Mouse (Mus musculus) embryo, embryonic 10 days (tissue): Measurements from ENCODE around the gene Ntm.
A peak's percentile ranks its signal among the peaks of the same experiment; 100 is the strongest.

Experiments
- DNase-seq: peaks from one replicate; pipeline ENCODE4 v3.0.0-alpha.2; 2015; ENCODE audit warnings: low spot score

Gene Ntm

DNA sequence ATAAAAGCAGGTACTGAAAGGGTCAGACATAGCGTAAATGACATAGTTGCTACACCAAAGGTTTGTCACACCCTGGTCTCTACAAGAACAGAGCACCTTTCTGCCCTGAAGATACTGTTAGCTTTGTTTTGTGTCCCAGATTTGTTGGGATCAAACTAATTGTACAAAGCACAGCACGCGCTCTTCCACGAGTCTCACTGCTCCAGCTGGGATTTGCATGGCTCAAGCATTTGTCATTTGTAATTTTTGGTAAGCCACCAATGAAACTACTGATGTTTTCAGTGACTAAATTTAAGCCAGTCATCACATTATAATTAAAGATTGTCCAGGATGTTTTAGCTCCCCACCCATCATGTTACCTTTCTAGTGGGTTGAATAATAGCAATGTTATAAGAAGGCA lies 735.2 kb downstream of the Ntm start:
- DNase-seq = no peak

DNA sequence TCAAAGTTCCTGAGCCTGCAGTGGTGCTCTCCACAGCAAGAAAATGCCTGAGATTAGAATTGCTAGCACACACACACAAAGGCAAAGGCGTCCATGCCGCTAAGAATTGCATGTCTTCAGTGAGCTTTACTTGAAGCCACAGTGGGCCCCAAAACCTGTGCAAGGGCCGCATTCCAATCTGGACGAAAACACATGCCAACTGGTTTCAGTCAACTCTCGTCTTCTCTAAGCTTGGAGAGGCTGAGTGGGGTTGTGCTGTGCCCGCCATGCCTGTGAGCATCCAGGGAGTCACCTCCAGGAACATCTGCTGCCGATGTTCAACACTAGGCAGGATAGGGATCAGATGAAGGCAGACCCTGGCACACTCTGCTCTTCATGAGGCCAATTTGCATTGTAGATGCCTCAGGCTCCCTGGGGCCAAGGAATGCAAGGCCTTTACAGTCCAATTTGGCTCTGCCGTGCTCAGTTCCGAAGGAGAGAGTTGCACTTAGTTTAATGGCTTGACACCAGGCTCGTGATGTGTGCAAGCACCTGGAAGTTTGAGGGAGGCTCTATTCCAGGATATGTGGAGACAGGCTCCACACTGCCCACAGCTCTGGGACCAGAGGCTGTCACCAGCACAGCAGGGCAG lies 739.9 kb downstream of the Ntm start:
- DNase-seq = no peak

DNA sequence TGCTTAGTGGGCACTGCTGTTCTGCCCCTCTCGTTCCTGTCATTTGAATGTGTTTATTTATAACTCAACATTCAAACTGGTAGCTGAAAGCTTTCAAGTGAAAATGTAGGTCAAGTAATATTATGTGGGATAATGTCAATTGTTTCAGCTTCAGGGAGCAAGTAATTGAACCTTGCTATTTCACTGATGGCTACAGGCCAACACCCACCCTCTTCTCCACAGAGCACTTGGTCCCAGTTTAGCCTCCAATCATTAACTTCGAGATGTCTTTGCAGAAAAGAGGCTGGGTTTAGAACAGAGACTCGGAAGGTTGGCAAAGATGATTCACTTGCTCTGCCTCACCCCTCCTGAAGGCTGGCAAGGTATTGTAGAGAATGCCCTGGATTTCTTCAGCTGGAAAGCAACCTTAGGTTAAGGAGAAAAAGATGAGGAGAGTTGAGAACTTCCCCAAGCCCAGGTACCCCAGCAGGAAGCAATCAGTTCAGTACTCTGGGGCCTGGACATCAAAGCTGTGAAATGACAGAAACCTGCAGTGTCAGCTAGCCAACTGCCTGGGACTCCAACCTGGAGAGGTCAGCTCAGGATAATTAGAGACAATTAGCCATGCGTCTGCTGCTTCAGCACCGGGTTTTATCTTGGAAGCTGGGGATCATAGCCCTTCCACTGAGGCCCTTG lies 741.9 kb downstream of the Ntm start:
- peak; percentile 13 for DNase-seq

DNA sequence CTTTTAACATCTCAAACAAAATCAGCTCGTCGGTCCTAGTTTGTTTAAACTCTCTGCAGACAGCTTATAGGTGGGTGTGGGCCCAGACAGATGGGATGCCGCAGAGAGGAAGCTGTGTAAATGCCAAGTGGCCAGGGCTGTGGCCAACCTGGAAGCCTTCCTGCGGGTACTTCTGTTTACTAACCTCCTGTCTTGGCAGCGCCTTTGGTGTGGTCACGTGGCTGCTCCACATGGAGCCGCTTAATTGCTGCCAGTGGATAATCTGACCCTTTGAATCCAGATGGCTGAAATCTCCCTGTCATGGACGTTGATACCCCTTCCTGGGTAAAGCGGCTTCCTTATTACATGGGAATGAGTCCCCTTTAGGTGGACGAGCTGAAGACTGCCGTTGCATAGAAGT lies 742.4 kb downstream of the Ntm start:
- DNase-seq = no peak

DNA sequence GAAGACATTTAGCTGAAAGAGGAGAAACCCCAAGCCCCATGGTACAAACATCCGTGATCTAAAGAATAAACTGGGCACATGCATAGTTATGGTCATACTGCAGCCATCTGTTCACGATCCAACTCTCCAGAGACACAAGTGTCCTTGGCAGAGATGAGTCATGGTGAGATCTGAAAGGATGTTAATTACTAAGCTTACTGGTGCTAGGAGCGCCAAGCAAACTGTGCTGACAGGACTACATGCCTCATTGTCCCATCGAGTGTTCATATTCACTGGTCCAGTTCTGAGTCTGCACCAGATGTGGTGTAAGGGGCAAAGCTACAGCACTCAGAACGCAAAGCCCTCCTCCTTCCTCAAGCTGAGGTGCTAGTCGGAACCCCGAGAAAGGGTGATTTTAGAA lies 745.0 kb downstream of the Ntm start:
- DNase-seq = no peak

DNA sequence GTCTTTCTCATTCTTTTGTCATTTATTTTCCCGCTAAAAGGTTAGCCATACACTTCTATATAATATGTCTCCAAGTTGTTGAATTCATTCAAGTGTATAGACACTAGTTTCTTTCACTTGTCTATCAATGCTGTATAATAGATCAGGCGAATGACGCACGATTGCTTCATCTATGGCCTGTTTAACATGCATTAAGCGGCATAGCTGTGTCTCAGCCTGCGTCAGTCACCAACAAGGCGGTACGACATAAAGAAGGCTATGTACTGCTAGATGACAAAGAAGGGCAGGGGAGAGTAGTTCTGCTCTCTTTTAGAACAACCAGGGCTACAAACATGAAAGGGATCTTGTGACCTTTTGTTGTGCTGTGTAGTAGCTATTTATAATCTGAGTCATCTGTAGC lies 746.4 kb downstream of the Ntm start:
- DNase-seq = no peak

DNA sequence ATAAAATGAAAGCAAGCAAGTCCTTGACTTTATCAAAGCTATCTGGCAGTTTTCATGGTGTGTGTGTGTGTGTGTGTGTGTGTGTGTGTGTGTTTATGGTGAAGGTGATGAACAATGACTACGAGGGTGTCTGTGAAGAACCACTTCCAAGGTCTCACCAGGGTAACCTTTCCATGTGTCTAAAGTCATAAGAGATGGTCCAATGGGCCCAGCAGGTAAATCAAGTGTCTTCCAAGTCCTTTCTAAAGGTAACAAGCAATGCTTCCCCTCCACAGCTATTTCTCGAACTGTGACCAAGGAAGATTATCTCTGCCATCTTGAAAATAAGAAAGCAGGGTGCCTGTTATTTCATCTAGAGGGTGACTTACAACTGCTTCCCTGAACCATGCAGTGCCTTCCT lies 747.1 kb downstream of the Ntm start:
- no peak for DNase-seq

DNA sequence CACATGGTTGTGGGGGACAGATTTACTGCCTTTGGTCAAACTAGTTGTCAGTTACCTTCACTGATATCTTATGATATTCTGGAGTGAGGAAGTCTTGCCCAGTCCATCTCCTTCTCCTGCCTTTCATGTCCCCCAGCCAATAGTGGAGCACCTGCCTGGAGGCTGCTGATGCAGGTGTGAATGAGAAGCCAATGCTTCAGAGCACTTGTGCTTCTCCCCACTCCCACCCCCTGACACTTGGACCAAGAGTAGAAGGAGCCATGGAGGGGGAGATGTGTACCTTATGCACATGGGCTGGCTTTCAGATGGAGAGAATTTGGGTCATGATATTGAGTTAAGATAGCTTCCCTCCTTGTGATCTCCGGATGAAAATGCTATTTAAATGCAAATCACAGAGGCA lies 747.7 kb downstream of the Ntm start:
- DNase-seq = no peak

DNA sequence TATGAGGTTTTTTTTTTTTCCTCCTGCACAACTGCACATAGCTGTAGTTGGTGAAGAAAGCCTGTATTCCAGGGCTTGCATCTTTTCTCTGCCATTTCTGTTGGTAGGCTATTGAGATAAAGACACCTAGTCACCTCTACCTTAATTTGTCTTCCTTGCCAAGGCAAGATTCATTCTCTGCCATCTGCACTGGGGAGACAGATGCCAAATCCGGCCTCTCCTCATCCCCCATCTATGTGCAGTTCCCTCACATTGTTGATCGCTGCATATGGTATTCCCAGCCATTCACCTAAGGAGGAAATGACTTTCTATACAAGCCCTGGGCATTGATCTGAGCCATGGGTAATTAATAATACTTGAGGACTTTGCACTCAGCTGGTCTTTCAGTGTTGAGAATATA lies 753.7 kb downstream of the Ntm start:
- no peak for DNase-seq

DNA sequence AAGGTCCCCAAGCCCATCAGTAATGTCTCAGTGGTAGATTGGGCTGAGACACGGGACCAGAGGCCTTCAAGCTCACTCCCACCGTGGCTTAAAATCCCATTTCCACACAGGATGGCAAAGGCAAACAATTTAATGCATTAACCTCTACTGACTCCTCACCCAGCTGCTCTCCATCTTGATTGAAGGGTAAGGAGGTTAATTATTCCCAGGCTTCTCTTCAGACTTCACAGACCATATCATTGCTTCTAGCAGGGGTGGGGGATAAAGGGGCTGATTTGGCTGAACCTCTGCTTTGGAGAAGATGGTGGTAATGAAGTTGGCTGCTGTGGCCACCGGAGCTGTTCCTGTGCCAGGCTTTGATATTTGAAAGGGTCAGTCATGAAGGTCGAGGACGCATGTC lies 754.8 kb downstream of the Ntm start:
- no peak for DNase-seq

DNA sequence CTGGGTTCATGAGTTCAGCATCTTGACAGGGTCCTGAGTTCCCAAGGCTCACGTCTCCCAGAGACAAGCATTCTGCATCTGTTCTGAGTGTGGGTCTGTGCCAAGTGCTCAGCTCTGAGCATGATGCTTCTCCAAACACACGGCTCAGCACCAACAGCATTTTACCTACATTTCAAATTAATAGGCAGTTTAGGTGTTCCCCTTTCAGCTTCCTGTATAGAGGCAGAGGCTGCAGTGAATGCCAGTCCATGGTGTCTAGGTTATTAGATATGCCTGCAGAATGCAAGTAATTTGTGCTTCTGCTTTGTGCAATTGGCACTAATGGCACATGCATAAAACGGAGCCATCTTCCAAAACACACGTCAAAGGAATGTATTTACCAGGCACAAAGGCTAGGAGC lies 757.3 kb downstream of the Ntm start:
- no peak for DNase-seq

DNA sequence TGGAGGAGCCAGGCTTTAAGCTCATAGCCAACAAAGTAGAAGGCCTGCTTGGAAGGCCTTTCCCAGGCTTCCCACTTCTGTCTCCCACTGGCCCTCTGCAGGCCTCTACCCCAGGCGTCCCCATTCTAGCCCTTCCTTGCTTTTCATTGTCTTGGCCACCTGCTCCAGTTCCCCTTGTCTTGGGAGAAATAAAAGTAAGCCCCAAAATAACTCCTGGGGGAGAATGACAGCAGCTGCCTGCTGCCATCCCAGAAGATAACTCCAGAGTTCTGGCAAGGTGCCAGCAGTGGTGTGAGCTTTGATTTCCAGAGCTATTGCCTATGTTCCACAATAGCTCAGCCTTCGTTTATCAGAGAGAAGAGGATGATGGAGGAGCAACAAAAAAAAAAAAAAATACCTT lies 760.7 kb downstream of the Ntm start:
- DNase-seq = no peak

DNA sequence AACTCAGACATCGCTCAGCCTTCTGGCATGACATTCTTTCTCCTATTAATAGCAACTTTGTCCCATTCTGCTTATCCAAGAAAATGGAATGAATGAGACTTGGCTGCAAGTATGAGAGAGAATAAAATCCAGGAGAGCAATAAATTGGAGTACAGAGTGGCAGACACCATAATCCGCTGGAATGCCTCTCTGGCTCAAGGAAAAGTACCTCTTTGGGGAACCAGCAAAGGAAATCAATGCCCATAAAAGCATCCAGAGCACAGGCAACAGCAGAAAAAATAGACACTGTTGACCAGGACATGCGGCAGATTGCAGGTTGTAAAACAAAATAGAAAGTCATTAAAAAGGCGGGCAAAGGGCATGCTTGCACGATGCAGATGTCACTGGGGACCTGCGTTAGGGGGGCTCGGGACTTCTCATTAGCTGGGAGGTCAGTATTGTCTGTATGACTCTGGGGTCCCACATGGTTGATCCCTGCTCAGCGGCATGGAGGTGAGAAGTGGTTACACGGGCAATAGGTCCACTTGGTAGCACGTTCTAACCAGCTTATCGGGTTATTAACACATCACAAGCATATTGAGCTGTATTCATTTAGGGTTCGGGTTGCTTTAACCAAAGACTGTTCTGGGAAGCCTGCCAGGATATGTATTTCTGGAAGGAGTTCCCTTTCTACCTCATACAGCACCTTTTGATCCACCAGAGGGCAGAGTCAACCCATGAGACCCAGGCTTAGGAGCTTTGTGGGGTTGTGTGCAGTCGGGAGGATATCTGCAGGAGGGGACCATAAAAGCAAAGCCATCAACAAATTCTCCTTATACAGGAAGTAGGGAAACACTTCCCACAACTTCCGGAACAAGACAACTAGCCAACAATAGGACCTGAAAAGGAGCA lies 761.5 kb downstream of the Ntm start:
- peak; percentile 76 for DNase-seq

DNA sequence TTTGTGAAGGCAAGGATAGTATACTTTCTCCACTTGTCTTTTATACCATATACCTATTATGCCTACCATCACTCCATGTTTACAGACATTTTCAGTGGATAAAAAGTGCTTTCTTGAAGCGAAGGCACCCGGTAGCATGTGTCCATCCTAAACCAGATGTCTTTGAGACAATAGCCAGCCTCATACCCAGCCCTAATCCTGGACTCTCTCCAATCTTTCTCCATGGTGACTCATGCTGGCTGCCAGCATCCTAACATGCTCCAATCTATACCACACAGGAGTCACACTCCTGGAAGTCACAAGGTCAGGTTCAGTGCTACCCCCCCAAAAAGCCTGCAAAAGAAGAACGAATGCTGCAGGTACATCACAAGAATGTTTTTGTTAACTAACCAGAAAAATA lies 765.9 kb downstream of the Ntm start:
- DNase-seq = no peak

DNA sequence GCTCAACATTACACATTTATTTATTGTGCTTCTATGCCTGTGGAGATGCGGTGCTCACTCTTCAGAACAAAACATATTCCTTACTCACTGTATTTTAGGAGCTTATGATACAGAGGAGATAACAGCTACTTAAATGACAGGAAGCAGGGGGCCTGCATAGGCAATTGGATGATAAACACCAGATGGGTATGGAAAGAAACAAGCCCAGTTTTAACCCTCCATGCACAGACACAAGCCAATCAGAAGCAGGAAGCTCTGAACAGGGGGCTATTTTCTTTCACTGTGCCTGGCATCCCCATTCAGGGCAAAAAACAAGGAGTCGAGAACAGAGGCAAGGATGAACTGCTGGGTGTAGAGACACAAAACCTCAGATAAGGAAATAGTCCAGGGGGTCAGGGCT lies 768.7 kb downstream of the Ntm start:
- no peak for DNase-seq

DNA sequence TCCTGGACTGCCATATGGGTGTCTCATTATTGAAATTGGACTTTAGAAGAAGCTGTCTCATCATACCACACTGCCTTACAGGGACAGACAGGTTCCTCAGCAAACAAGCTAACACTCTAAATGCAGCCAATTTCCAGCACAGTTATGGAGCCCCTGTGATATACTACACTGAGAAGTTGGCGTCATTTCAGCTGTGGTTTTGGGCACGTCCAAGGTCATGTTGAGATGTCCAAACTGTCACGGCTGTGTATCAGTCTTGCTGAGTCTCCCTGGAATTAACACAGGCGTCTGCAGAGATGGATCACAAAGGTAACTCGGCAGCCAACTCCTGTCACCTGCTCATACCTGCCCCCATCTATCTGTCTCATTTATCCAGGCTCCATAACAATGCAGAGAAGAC lies 779.9 kb downstream of the Ntm start:
- DNase-seq = no peak

DNA sequence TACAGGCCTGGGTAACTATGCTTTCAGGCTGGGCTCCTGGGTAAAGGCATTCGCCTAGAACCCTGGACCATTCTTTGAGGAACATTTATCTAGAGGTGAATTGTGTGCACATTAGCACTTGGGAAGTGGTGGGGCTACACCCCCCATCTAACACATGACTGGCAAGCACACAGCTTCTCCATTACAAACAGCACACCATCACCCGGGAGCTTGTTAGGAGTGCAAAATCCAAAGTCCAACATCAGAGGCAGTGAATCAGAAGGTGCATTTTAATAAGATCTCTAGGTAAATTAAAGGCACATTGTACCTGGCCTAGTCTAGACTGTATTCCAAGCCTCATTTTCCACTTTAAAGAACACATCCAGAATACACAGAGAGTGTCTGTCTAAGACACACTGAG lies 781.3 kb downstream of the Ntm start:
- DNase-seq = no peak

DNA sequence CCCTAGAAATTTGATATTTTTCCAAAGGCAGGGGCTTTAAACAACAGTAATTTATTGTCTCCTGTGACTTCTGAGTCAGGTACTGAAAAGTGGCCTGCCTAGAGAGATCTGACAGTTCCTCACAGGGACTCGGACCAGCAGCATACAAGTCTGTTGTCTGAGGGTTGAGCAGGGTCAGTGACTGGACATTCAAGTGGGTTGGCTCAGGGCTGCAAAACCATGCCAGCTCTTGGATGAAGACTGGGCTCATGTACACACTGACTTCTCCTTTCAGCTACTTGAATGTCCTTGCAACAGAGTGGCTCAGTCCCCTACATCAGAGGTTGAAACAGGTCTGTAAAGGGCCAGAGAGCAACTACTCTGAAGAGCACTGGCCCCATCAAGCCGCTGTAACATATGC lies 797.2 kb downstream of the Ntm start:
- no peak for DNase-seq

DNA sequence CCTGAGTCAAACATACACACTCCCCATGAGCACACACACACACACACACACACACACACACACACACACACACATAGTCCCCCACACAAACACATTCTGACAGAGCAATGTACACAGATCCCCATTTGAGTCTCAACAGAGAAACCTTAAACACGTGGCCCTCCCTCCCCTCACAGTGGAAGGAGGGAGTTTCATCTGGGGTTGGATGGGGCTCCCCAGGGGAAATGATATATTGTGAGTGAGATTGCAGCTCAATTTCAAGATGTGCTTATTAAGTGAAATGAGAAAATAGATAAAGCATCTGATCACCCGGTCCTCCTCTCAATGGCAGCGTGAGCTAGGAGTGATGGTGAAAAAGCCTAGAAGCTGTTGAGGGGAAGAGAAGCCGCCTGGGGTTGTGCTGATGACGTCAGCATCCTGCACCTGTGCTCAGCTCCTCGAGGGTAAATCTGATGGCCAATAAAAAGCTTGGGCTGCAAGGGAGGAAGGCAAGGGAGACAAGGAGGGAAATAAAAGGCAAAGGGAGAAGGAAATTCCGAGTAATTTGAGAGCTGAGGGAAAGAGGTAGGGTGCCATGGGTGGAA lies 801.8 kb downstream of the Ntm start:
- no peak for DNase-seq

DNA sequence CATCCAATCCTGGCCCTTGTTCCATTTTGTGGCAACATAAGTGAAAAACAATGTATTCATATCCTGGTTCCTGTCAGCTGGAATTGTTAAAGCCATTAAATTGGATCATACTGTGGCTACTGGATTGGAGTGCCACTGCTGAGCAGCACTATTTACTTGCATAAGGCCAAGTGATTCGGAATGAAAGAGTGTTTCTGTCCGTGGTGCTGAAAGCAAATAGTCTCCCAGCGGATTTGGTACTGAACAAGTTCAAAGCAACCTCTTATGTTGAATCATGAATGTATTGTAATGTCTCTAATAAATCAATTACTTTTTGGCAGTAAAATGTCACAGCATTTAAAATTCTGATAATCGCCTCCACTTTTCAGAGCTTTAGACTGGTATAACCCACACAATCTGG lies 817.0 kb downstream of the Ntm start:
- DNase-seq = peak; percentile 82

DNA sequence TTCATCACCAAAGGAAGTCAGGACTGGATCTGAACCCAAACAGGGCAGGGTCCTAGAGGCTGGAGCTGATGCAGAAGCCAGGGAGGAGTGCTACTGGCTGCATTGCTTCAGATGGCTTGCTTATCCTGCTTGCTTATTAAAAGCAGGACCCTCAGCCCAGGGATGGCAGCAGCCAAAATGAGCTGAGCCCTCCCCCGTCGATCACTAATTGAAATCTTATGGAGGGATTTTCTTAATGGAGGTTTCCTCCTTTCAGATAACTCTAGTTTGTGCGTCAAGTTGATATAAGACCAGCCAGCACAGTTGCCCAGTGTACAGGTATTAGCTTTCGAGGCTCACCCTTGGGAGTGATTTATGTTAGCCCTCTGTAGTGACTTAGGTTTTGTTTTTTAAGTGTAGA lies 826.9 kb downstream of the Ntm start:
- peak; percentile 5 for DNase-seq

DNA sequence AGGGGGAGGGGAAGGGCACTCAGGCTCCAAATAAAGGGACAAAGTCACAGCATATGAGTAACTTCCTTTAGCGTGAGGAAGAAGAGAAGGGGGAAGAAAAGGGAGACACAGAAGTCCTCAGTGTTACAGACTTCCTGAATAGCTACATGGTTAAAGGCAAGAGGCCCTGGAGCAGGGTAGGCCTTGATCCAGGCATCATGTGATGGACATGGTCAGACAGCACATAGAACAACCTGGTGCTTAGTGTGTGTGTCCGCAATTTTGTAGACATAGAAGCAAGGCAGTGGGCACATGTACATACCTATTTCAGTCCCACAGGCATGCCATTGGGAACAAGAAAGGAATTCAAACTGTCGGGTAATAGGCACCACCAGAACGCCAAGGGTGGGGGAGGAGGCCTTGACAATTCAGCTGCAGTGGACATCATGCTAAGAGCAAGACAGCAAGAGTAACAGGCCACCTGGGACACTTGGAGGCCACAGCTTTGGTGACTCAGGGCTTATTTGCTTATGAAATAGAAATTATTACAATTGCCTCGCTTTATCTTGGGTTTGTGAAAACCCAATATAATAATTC lies 832.1 kb downstream of the Ntm start:
- no peak for DNase-seq

DNA sequence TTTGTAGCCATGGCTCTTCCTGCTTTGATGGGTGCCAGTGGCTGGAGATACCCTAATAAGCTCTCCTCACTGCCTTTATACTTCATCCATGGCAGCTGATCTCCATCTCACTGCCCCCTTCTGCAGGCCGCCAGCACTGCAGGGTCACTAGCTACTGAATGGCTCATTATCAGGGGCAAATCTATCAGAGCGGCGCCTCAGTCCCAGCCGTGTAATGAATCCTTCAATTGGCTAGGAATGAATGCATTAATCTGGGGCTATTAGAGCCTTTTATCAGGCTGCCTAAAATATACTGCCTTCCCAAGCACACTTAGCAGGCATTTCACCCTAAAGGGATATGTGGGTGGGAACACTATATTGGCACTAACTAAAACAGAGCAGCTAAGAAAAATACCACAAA lies 832.6 kb downstream of the Ntm start:
- peak; percentile 42 for DNase-seq
